Mouse (Mus musculus) limb, embryonic 12.5 days (tissue): ENCODE data around the gene Msh5. TPM values are rescaled to one million over a fixed set of nuclear protein-coding genes. Genes with fewer than 3 reads are reported as not detected.
"Not testable (repeated sequence)": the region's sequence is repeated elsewhere in the genome, so short reads cannot be mapped to it uniquely, and the experiment has no call there.

ENCODE experiments used
- ATAC-seq: fragments of 200-750 bp; cut with Nextera tagmentation; 2 replicates; pipeline ENCODE4 v1.8.0; 2017; ENCODE audit warnings: low read depth, moderate TSS enrichment; ENCODE audit not compliant: insufficient number of reproducible peaks, insufficient read depth, low FRiP score, low TSS enrichment
- H3K27ac ChIP-seq: fragments of 300-500 bp; sonication (generic); 2 replicates; pipeline ENCODE4 v1.5.1; 2016; ENCODE audit warnings: mild to moderate bottlenecking, moderate library complexity
- H3K27me3 ChIP-seq: fragments of 300-500 bp; sonication (generic); 2 replicates; pipeline ENCODE4 v1.6.1; 2016; ENCODE audit warnings: mild to moderate bottlenecking, moderate library complexity
- H3K36me3 ChIP-seq: fragments of 300-500 bp; sonication (generic); 2 replicates; pipeline ENCODE4 v1.6.1; 2016; ENCODE audit warnings: mild to moderate bottlenecking, moderate library complexity
- H3K4me1 ChIP-seq: fragments of 300-500 bp; sonication (generic); replicated peaks from 2 replicates; pipeline ENCODE4 v1.6.1; 2016
- H3K4me2 ChIP-seq: fragments of 300-500 bp; sonication (generic); 2 replicates; pipeline ENCODE4 v1.6.1; 2016; ENCODE audit warnings: mild to moderate bottlenecking, moderate library complexity
- H3K4me3 ChIP-seq: fragments of 300-500 bp; sonication (generic); replicated peaks from 2 replicates; pipeline ENCODE4 v1.5.1; 2016; ENCODE audit warnings: mild to moderate bottlenecking
- H3K9ac ChIP-seq: fragments of 300-500 bp; sonication (generic); replicated peaks from 2 replicates; pipeline ENCODE4 v1.6.1; 2016; ENCODE audit warnings: mild to moderate bottlenecking, moderate library complexity
- H3K9me3 ChIP-seq: fragments of 300-500 bp; sonication (generic); 2 replicates; pipeline ENCODE4 v1.6.1; 2016; ENCODE audit warnings: mild to moderate bottlenecking, moderate library complexity
- WGBS: fragments of 180-500 bp; shearing (Covaris S2); methylation state at CpG from one replicate; pipeline ENCODE4 v1.1.7; 2016; 5-methylcytosine and 5-hydroxymethylcytosine counted together
- polyA plus RNA-seq: library from polyadenylated mRNA; unstranded; fragments of >200 nt; fragmentation: Nextera tagmentation; extraction: Ambion mirVana; gene quantifications from 2 replicates; pipeline ENCODE4 v1.2.1, GENCODE M21; 2016

Gene Msh5
- polyA plus RNA-seq, 1 experiment from 2014 or later, result 3.4 TPM

- Histone ChIP-seq H3K27ac (no peak overlapping the region), H3K4me2 (no peak overlapping the region), H3K4me3 (no peak overlapping the region), H3K4me1 (peaks cover 11% of the 10 kb centered on the region), H3K9ac (no peak overlapping the region), H3K36me3 (peaks cover 86% of the 10 kb centered on the region), H3K9me3 (no peaks in the 10 kb centered on the region), H3K27me3 (no peaks in the 10 kb centered on the region)
- WGBS, result 95% methylated on average over 7 of the region's 7 CpGs
- no peak for ATAC-seq
These were observed 39.1 kb downstream of the Msh5 start for GRCm38 (mm10) chr17:35007387-35007991.

- 97% methylated on average over 4 of the region's 5 CpGs for WGBS
These were observed 40.6 kb downstream of the Msh5 start for GRCm38 (mm10) chr17:35005902-35006301.

GRCm38 (mm10) chr17:35005158-35005557 is 41.4 kb downstream of the Msh5 start:
- H3K9me3 ChIP-seq, result no peaks in the 10 kb centered on the region
- H3K4me3 ChIP-seq, result no peak overlapping the region
- H3K27ac ChIP-seq, result no peak overlapping the region
- peaks cover 63% of the 10 kb centered on the region for H3K36me3 ChIP-seq
- H3K4me2 ChIP-seq, result no peak overlapping the region
- H3K27me3 ChIP-seq, result no peaks in the 10 kb centered on the region
- WGBS, result 92% methylated on average over 10 of the region's 10 CpGs
- H3K4me1 ChIP-seq, result peaks cover 17% of the 10 kb centered on the region
- ATAC-seq, result no peak
- H3K9ac ChIP-seq, result no peak overlapping the region

More at GRCm38 (mm10) chr17:35005902-35006301, 40.6 kb downstream of the Msh5 start:
- Histone ChIP-seq H3K36me3 (peaks cover 70% of the 10 kb centered on the region), H3K4me1 (peaks cover 17% of the 10 kb centered on the region)
- ATAC-seq, H3K27ac ChIP-seq, H3K9ac ChIP-seq, H3K4me3 ChIP-seq, H3K27me3 ChIP-seq, H3K9me3 ChIP-seq, H3K4me2 ChIP-seq: not testable (repeated sequence)

GRCm38 (mm10) chr17:35004075-35004717 is 42.3 kb downstream of the Msh5 start:
- no peak overlapping the region for H3K4me3 ChIP-seq
- no peak overlapping the region for H3K27ac ChIP-seq
- H3K27me3 ChIP-seq, result no peaks in the 10 kb centered on the region
- peaks cover 26% of the 10 kb centered on the region for H3K4me1 ChIP-seq
- peaks cover 53% of the 10 kb centered on the region for H3K36me3 ChIP-seq
- no peak for ATAC-seq
- 94% methylated on average over 17 of the region's 17 CpGs for WGBS
- H3K4me2 ChIP-seq, result no peak overlapping the region
- no peak overlapping the region for H3K9ac ChIP-seq
- H3K9me3 ChIP-seq, result no peaks in the 10 kb centered on the region

GRCm38 (mm10) chr17:35003022-35003838 is 43.3 kb downstream of the Msh5 start:
- Histone ChIP-seq H3K27ac (no peak overlapping the region; the same call in 1 of the 2 replicates), H3K4me1 (peaks cover 35% of the 10 kb centered on the region), H3K9ac (peak overlapping the region; percentile 95), H3K4me2 (peak overlapping the region; percentile 97), H3K9me3 (no peaks in the 10 kb centered on the region), H3K4me3 (peak overlapping the region; percentile 87; the same call in 1 of the 2 replicates), H3K27me3 (no peaks in the 10 kb centered on the region), H3K36me3 (peaks cover 52% of the 10 kb centered on the region)
- 63% methylated on average over 9 of the region's 9 CpGs for whole genome bisulfite sequencing
- ATAC-seq, result no peak

GRCm38 (mm10) chr17:35002153-35002865 is 44.2 kb downstream of the Msh5 start:
- 11% methylated on average over 12 of the region's 12 CpGs for WGBS
- H3K4me2 ChIP-seq, result peak overlapping the region; percentile 97
- no peaks in the 10 kb centered on the region for H3K9me3 ChIP-seq
- H3K4me1 ChIP-seq, result peaks cover 35% of the 10 kb centered on the region
- peaks cover 52% of the 10 kb centered on the region for H3K36me3 ChIP-seq
- no peak for ATAC-seq
- H3K27ac ChIP-seq, result peak overlapping the region; percentile 98
- H3K4me3 ChIP-seq, result peak overlapping the region; percentile 87
- peak overlapping the region; percentile 95 for H3K9ac ChIP-seq
- no peaks in the 10 kb centered on the region for H3K27me3 ChIP-seq

GRCm38 (mm10) chr17:35001452-35002152 is 44.9 kb downstream of the Msh5 start:
- H3K4me2 ChIP-seq, result peak overlapping the region; percentile 97
- under 1% methylated on average over 35 of the region's 35 CpGs for WGBS
- peaks cover 51% of the 10 kb centered on the region for H3K36me3 ChIP-seq
- peak; percentile 18; the same call in 1 of the 2 replicates for ATAC-seq
- peak overlapping the region; percentile 95 for H3K9ac ChIP-seq
- H3K27me3 ChIP-seq, result no peaks in the 10 kb centered on the region
- H3K4me3 ChIP-seq, result peak overlapping the region; percentile 87
- H3K9me3 ChIP-seq, result no peaks in the 10 kb centered on the region
- peaks cover 38% of the 10 kb centered on the region for H3K4me1 ChIP-seq
- peak overlapping the region; percentile 98 for H3K27ac ChIP-seq

GRCm38 (mm10) chr17:35000717-35001451 is 45.7 kb downstream of the Msh5 start, which contains the start of gene Vars:
Gene Vars, plus strand, starts transcription at chr17:35000987.
- Histone ChIP-seq H3K9ac (peak within 1 kb of the TSS; percentile 95), H3K36me3 (peaks cover 50% of the 10 kb centered on the region), H3K27me3 (no peaks in the 10 kb centered on the region), H3K27ac (peak within 1 kb of the TSS; percentile 98), H3K9me3 (no peaks in the 10 kb centered on the region), H3K4me1 (peaks cover 40% of the 10 kb centered on the region), H3K4me3 (peak within 1 kb of the TSS; percentile 87), H3K4me2 (peak within 1 kb of the TSS; percentile 97)
- WGBS, result under 1% methylated on average over 77 of the region's 83 CpGs
- ATAC-seq, result peak; percentile 89

GRCm38 (mm10) chr17:34999871-35000716 is 46.5 kb downstream of the Msh5 start:
- Histone ChIP-seq H3K36me3 (peaks cover 46% of the 10 kb centered on the region), H3K4me2 (peak overlapping the region; percentile 97), H3K4me3 (peak overlapping the region; percentile 87), H3K9ac (peak overlapping the region; percentile 95), H3K4me1 (peaks cover 40% of the 10 kb centered on the region), H3K27ac (peak overlapping the region; percentile 98)
- not testable (repeated sequence) for H3K9me3 ChIP-seq, ATAC-seq, H3K27me3 ChIP-seq
- WGBS, result 26% methylated on average over 30 of the region's 32 CpGs
